Mouse (Mus musculus) forebrain, embryonic 13.5 days (tissue): ENCODE data around the gene Dach1. TPM values are rescaled to one million over a fixed set of nuclear protein-coding genes. Genes with fewer than 3 reads are reported as not detected.

ENCODE experiments used
- ATAC-seq: fragments of 200-750 bp; cut with Nextera tagmentation; 2 replicates; pipeline ENCODE4 v1.8.0; 2017
- H3K27ac ChIP-seq: fragments of 300-500 bp; sonication (generic); 2 replicates; pipeline ENCODE4 v1.5.1; 2015; ENCODE audit warnings: inconsistent platforms, mild to moderate bottlenecking, moderate library complexity
- H3K27me3 ChIP-seq: fragments of 300-500 bp; sonication (generic); 2 replicates; pipeline ENCODE4 v1.6.1; 2015; ENCODE audit warnings: mild to moderate bottlenecking, inconsistent platforms
- H3K36me3 ChIP-seq: fragments of 300-500 bp; sonication (generic); 2 replicates; pipeline ENCODE4 v1.6.1; 2015; ENCODE audit warnings: mild to moderate bottlenecking, inconsistent platforms; ENCODE audit not compliant: poor library complexity, severe bottlenecking
- H3K4me1 ChIP-seq: fragments of 300-500 bp; sonication (generic); 2 replicates; pipeline ENCODE4 v1.6.1; 2015; ENCODE audit warnings: inconsistent platforms
- H3K4me2 ChIP-seq: fragments of 300-500 bp; sonication (generic); 2 replicates; pipeline ENCODE4 v1.6.1; 2015; ENCODE audit warnings: inconsistent platforms, mild to moderate bottlenecking, moderate library complexity
- H3K4me3 ChIP-seq: fragments of 300-500 bp; sonication (generic); 2 replicates; pipeline ENCODE4 v1.5.1; 2015; ENCODE audit warnings: mild to moderate bottlenecking, inconsistent platforms
- H3K9ac ChIP-seq: fragments of 300-500 bp; sonication (generic); 2 replicates; pipeline ENCODE4 v1.6.1; 2015; ENCODE audit warnings: mild to moderate bottlenecking, inconsistent platforms
- H3K9me3 ChIP-seq: fragments of 300-500 bp; sonication (generic); replicated peaks from 2 replicates; pipeline ENCODE4 v1.6.1; 2016; ENCODE audit warnings: inconsistent platforms
- WGBS: fragments of 180-500 bp; shearing (Covaris S2); methylation state at CpG from one replicate; pipeline ENCODE4 v1.1.7; 2015; 5-methylcytosine and 5-hydroxymethylcytosine counted together
- polyA plus RNA-seq: library from polyadenylated mRNA; unstranded; fragments of >200 nt; fragmentation: Nextera tagmentation; extraction: Ambion mirVana; gene quantifications from 2 replicates; pipeline ENCODE4 v1.2.1, GENCODE M21; 2015

Dach1 gene
- polyA plus RNA-seq, 1 experiment from 2014 or later, result 13.4 TPM

GRCm38 (mm10) chr14:98067273-98067905 lies 102.2 kb downstream of the Dach1 start:
- Histone ChIP-seq H3K27ac (no peak overlapping the region), H3K27me3 (no peaks in the 10 kb centered on the region), H3K4me3 (no peak overlapping the region), H3K4me1 (peaks cover 28% of the 10 kb centered on the region), H3K4me2 (no peak overlapping the region), H3K9me3 (no peaks in the 10 kb centered on the region), H3K9ac (no peak overlapping the region), H3K36me3 (no peaks in the 10 kb centered on the region)
- ATAC-seq, result no peak
- 83% methylated on average over 4 of the region's 4 CpGs for WGBS

DNA sequence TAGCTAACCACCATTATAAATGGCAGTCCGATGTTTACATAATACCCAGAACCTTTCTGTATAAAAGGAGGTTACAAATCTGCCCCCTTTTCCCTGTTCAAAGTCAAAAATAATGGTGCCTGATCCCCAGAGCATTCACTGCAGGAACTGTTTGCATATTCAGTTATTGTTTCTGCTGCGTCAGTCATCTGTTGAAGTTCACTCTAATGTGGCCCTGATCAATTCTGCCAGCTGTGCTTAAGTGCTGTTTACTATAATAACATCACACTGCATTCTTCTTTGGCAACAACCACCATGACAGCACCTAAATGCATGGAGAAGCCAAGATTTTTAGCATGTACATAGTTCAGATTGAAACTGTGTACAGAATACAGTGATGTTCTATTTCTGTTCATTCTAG lies 105.4 kb downstream of the Dach1 start:
- peak; percentile 59; the same call in 1 of the 2 replicates for ATAC-seq
- 9% methylated on average over 2 of the region's 2 CpGs for WGBS
- H3K4me2 ChIP-seq, result no peak overlapping the region

DNA sequence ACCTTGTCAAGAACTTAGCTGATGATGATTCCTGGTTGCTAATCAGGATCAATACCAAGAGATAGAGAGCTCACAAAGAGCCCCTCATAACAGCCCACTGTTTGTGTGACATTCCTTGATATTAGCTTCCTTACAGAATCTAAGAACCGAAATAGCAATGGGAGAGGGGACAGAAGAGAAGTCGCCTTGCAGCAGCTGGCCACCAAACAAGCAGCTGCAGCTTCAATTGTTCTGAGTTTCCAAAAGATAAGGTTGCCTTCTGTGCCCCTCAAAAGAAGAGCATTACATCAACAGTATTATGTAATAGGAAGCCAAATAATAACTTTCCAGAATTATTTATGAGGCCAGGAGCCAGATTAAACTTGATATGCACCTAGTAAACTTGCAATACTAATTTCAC lies 120.2 kb downstream of the Dach1 start:
- no peak overlapping the region for H3K4me2 ChIP-seq
- no peaks in the 10 kb centered on the region for H3K9me3 ChIP-seq
- H3K4me1 ChIP-seq, result peaks cover 25% of the 10 kb centered on the region
- H3K4me3 ChIP-seq, result no peak overlapping the region
- no peaks in the 10 kb centered on the region for H3K36me3 ChIP-seq
- no peaks in the 10 kb centered on the region for H3K27me3 ChIP-seq
- no peak overlapping the region for H3K9ac ChIP-seq
- no peak overlapping the region for H3K27ac ChIP-seq
- WGBS, result 7% methylated on average over 2 of the region's 2 CpGs
- no peak for ATAC-seq

More for the DNA sequence above, 105.4 kb downstream of the Dach1 start:
- Histone ChIP-seq H3K27ac (no peak overlapping the region), H3K27me3 (no peaks in the 10 kb centered on the region), H3K36me3 (no peaks in the 10 kb centered on the region), H3K4me1 (peaks cover 10% of the 10 kb centered on the region; the same call in 1 of the 2 replicates), H3K9me3 (no peaks in the 10 kb centered on the region), H3K9ac (no peak overlapping the region), H3K4me3 (no peak overlapping the region)

GRCm38 (mm10) chr14:98048403-98048802 lies 121.2 kb downstream of the Dach1 start:
- Histone ChIP-seq H3K27me3 (no peaks in the 10 kb centered on the region), H3K9ac (no peak overlapping the region), H3K27ac (no peak overlapping the region), H3K4me3 (no peak overlapping the region), H3K4me1 (peaks cover 25% of the 10 kb centered on the region), H3K4me2 (no peak overlapping the region), H3K9me3 (no peaks in the 10 kb centered on the region), H3K36me3 (no peaks in the 10 kb centered on the region)
- WGBS, result 17% methylated on average over 2 of the region's 2 CpGs
- no peak for ATAC-seq

DNA sequence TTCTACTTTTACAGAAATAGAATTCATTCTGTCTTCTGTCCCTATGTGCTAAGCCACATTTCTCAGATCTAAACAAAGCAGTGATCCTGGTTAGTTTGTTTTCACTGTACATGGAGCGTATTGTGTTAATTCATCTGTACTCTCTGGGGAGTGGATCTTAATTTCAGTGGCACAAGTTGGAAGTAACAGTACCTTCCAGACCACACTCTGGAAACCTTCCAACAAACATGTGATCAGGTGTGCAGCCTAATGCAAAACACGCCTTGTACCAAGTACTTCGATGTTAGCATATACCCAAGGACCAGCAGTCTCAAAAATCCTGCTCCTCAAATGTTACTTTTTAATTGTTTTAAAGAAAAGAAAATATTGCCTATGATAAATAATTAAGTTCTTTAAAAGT lies 121.9 kb downstream of the Dach1 start:
- no peaks in the 10 kb centered on the region for H3K27me3 ChIP-seq
- no peak overlapping the region for H3K4me3 ChIP-seq
- H3K4me1 ChIP-seq, result peaks cover 25% of the 10 kb centered on the region
- no peaks in the 10 kb centered on the region for H3K9me3 ChIP-seq
- no peak; the same call in 1 of the 2 replicates for ATAC-seq
- H3K36me3 ChIP-seq, result no peaks in the 10 kb centered on the region
- H3K4me2 ChIP-seq, result no peak overlapping the region
- no peak overlapping the region for H3K27ac ChIP-seq
- H3K9ac ChIP-seq, result no peak overlapping the region
- WGBS, result 47% methylated on average over 3 of the region's 3 CpGs

- Histone ChIP-seq H3K4me3 (no peak overlapping the region), H3K4me1 (peaks cover 25% of the 10 kb centered on the region), H3K27ac (no peak overlapping the region), H3K36me3 (no peaks in the 10 kb centered on the region), H3K9me3 (no peaks in the 10 kb centered on the region), H3K27me3 (no peaks in the 10 kb centered on the region), H3K9ac (no peak overlapping the region), H3K4me2 (no peak overlapping the region)
- ATAC-seq, result peak; percentile 53; the same call in 1 of the 2 replicates
Measured at GRCm38 (mm10) chr14:98046960-98047359, 122.6 kb downstream of the Dach1 start.

GRCm38 (mm10) chr14:98038524-98038923 lies 131.0 kb downstream of the Dach1 start:
- Histone ChIP-seq H3K4me3 (no peak overlapping the region), H3K9ac (no peak overlapping the region), H3K4me1 (no peaks in the 10 kb centered on the region), H3K4me2 (no peak overlapping the region), H3K36me3 (no peaks in the 10 kb centered on the region), H3K27ac (no peak overlapping the region), H3K27me3 (no peaks in the 10 kb centered on the region), H3K9me3 (no peaks in the 10 kb centered on the region)
- 43% methylated on average over 1 of the region's 1 CpGs for WGBS
- no peak for ATAC-seq

GRCm38 (mm10) chr14:98037175-98037574 lies 132.4 kb downstream of the Dach1 start:
- Histone ChIP-seq H3K9ac (no peak overlapping the region), H3K27ac (no peak overlapping the region), H3K36me3 (no peaks in the 10 kb centered on the region), H3K4me3 (no peak overlapping the region), H3K4me2 (no peak overlapping the region), H3K27me3 (no peaks in the 10 kb centered on the region), H3K9me3 (no peaks in the 10 kb centered on the region), H3K4me1 (no peaks in the 10 kb centered on the region)
- ATAC-seq, result no peak
- 41% methylated on average over 3 of the region's 3 CpGs for WGBS

DNA sequence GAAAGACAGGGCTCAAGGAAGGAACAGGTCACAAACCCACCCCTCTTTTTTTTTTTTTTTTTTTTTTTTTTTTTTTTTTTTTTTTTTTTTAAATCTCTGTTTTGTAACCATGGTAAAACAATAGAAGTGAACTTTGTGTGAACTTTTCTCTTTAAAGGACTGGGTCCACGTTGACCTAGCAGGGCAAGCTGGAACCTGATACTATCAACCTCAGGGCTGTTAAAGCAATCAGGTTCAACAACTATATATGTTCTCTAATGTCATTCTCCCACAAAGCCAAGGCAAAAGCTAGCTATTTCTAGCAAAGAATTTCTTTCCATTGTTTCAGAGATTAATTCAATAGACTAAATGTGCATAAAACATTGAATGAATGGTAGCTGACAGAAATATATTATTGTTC lies 134.3 kb downstream of the Dach1 start:
- Histone ChIP-seq H3K36me3 (no peaks in the 10 kb centered on the region), H3K4me3 (no peak overlapping the region), H3K27me3 (no peaks in the 10 kb centered on the region), H3K9ac (no peak overlapping the region), H3K9me3 (no peaks in the 10 kb centered on the region), H3K27ac (no peak overlapping the region), H3K4me1 (no peaks in the 10 kb centered on the region), H3K4me2 (no peak overlapping the region)
- 3% methylated on average over 1 of the region's 1 CpGs for WGBS
- ATAC-seq, result no peak

DNA sequence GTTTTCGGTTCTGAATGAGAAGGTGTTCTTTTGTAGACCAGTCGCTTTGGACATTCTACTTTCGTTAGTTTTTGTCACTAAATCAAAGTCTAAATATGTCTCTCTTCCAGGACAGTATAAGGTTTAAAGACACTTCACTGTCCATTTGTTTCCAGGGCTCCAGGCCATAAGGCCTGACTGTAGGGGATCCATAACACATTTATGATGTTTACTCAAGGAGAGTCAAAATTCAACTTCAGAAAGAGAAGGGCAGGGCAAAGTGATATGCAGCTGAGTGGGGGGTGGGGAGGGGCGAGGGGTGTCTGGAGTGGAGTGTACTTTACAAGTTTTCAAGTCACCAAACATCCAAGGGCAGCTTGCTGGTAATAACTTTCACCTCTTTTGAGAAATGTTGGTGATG lies 146.0 kb downstream of the Dach1 start:
- no peaks in the 10 kb centered on the region for H3K9me3 ChIP-seq
- H3K27ac ChIP-seq, result no peak overlapping the region
- no peaks in the 10 kb centered on the region for H3K36me3 ChIP-seq
- no peak overlapping the region for H3K4me3 ChIP-seq
- no peaks in the 10 kb centered on the region for H3K27me3 ChIP-seq
- no peak for ATAC-seq
- H3K4me1 ChIP-seq, result peaks cover 12% of the 10 kb centered on the region; the same call in 1 of the 2 replicates
- WGBS, result 76% methylated on average over 4 of the region's 4 CpGs
- H3K9ac ChIP-seq, result no peak overlapping the region
- no peak overlapping the region for H3K4me2 ChIP-seq

- no peak for ATAC-seq
Measured at GRCm38 (mm10) chr14:98014053-98014452, 155.5 kb downstream of the Dach1 start.

DNA sequence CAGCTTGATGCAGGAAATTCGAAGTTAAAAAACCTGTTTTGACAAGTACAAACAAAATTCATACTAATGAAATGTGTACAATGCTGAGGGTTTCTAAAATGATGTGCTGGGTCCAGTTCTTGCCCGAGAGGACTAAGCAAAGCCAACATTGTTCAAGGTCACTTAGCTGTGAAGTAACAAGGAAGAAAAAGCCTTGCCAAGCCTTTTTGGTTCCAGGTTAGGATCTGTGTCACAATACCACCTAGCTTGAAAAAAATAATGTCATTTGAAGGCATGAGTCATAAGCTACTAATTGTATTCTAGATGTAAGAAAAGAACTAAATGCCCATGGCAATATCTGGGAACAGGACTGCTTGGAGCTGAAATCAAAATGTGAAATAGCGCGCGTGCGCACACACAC lies 161.1 kb downstream of the Dach1 start:
- Histone ChIP-seq H3K27me3 (no peaks in the 10 kb centered on the region), H3K36me3 (0 out of 2 replicates have a peak, but pooled peaks cover 4% of the 10 kb centered on the region), H3K9ac (no peak overlapping the region), H3K4me1 (0 out of 2 replicates have a peak, but pooled peaks cover 9% of the 10 kb centered on the region), H3K27ac (no peak overlapping the region), H3K9me3 (no peaks in the 10 kb centered on the region), H3K4me2 (no peak overlapping the region), H3K4me3 (no peak overlapping the region)
- 73% methylated on average over 6 of the region's 6 CpGs for WGBS
- ATAC-seq, result no peak

More at GRCm38 (mm10) chr14:98014053-98014452, 155.5 kb downstream of the Dach1 start:
- 0 out of 2 replicates have a peak, but pooled peaks cover 10% of the 10 kb centered on the region for H3K36me3 ChIP-seq
- H3K27me3 ChIP-seq, result no peaks in the 10 kb centered on the region
- no peaks in the 10 kb centered on the region for H3K9me3 ChIP-seq
- no peak overlapping the region for H3K27ac ChIP-seq
- H3K4me2 ChIP-seq, result no peak overlapping the region
- 94% methylated on average over 1 of the region's 1 CpGs for WGBS
- no peak overlapping the region for H3K9ac ChIP-seq
- H3K4me1 ChIP-seq, result 0 out of 2 replicates have a peak, but pooled peaks cover 4% of the 10 kb centered on the region
- H3K4me3 ChIP-seq, result no peak overlapping the region
